Mouse (Mus musculus) brain, adult 2 months (tissue): ENCODE measurements at regions not wholly inside any gene's neighbourhood (a gene's known extent, or its start where the extent isn't known, plus 50 kb on each side); places are given as distances from the start of the nearest gene placed in this dataset.

Source experiments
- DNase-seq: peaks from one replicate; pipeline ENCODE4 v3.0.0; 2011; ENCODE audit warnings: low read depth, low spot score

DNA sequence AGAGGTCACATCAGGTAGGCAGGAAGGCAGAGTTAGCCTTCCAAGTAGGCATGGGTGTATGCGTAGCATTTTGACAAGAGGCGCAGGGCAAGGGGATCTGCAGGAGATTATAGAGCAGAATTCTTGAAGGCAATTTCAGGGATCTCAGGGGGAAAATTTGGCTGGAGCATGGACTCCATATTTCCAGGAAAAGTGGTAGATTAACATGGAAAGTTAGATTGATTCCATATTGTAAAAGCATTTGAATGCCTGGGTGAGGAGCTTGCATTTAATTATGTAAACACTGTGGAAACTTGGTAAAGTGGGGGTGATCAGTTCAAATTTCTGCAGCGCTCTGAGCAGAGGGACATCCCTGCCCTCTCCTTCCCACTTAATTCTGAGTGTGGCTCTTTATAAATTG lies 146.7 kb downstream of the Pax3 start:
- DNase-seq: no peak

DNA sequence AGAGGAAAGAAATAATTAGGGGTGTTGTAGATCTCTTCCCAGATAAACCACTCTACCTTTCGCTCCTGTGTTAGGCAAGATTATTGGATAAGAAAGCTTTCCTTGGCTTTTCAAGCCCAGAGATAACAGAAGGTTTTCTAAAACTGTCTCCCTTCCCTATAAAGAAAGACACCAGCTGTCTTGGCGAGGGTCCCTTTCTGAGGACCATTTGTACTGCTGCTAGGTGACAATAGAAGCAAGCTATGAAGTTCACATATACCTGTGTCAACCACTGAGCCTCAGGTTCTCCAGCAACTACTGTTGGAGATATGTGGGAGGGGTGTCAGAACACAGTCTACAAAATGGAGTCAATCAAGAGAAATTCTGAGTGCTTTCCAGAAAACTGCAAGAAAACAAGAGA lies 164.6 kb downstream of the Pax3 start:
- peak; percentile 43 for DNase-seq

DNA sequence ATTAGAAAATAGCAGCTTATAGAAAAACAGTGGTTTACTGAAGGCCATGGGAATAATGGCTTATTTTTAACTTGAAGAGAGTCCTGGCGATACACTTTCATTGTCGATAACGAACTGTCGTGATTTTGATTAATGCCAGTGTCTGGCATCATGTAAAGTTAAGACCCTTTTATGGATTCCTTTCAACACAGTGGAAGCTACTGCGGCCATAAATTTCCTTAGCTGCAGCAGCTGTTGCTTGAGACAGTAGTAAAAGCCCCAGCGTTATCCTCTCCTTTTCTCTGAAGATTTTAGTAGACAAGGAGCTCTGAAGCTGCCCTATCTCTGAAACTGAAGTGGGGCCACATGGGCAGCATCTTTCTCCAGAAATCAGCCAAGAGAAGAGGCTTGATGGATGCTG lies 175.2 kb downstream of the Pax3 start:
- DNase-seq: no peak

DNA sequence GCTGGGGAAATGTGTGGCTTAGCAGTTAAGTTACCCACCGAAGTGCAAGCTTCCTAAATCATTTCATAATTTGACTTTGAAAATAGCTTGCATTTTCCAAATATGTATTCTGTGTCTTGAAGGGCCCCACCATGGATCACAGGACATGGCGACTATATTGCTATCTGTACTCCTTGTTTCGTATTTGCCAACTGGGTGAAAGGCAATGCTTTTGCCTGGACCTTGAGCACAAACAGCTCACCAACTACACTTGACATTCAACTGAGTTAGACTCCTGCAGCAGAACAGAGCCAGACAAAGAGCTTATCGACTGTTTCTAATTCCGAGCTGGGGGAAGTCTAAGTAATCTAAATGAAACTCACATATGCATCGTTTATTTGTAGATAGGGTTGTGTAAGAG lies 175.9 kb downstream of the Pax3 start:
- no peak for DNase-seq

DNA sequence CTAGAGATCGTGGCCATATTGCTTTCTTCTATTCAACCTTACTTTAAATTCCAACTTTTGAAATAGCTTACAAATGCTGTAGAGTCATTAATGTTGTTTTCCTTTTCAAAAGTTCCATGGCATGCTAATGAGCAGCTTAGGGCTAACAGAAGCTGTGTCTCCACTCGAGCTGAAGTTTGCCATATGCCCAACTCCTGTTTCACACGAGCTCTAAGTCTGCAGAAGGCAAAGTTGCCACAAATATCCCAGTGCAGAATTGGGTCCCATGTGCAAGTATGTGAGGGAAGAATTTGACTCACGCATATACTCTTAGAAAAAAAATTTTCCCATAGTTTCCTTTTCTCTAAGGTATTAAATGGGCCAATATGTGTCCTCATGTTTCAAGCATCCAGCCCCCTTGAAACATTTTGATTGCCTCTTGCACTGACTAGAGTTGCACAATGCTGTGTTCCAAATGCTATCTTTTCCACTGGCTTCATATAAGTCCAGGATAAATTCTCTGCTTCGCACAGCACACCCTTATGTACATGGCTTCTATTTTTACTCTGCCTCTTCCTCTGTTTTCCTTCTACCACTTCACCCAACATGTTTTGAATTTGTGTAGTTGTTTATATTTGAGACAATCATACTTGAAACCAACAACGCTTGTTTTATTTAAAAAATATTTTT lies 178.9 kb downstream of the Pax3 start:
- DNase-seq: peak; percentile 28

DNA sequence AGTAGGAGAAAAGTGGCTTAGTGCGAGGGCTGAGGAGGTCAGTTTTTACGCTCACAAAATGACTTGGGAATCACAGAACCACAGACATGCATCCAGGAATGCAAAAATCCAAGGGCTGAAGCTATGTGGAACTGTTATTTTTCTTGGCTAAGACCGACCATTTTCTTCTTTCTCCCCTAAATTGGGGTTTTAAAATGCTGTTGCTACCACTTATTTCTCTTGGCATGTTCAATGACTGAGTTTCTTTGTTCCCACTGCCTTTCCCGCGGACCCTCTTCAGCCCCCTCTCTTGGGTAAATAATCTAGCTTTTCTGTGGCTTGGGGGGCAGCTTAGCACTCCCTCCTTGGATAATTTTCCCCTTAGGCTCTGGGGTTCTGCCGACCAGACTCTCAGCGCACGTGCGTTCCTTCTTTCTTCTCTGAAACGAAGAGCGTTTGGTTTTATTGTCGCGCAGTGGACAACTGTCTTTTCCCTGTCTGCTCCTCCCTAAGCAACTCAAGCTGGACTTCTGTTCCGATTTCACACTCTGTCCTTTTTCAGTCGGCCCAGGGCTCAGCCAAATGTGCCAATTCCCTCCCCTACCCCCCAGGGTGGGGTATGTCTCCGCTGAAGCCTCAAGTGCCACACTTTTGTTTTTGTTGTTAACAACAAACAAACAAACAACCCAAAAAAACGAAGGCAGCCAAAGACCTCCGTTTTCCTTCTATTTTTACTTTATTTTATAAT lies 180.2 kb downstream of the Pax3 start:
- DNase-seq: no peak

DNA sequence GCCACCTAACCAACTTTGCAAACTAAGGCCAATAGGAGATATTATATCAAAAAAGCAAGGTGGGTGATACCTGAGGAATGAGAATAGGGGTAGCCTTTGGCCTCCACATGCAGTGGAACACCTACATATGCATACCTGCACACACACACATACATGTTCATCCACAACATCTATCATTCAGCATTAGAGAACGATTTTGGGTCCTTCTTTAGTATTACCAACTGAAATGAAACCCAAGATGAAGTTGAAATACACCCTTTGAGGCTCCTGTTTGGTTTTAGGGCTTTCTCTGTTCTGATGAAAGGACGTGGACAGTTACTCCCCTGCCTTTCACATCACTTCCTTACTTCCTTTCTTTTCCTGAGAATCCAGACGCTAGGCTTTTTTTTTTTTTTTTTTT lies 180.9 kb downstream of the Pax3 start:
- no peak for DNase-seq

DNA sequence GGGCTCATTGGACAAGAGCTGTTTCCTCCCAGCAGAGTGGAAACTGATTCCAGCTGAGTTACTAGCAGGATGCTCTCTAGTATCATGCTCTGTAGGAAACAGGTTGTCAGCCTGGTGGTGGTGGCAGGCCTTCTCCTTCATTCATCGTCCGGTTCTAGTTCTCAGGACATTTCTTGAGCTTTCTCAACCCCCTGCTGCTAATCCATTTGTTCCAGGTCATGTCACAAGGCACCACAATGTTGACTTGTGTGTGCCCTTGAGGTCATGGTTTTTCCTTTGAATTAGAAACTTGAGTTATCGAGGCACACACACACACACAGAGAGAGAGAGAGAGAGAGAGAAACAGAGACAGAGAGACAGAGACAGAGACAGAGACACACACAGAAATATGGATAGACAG lies 183.5 kb downstream of the Pax3 start:
- DNase-seq: no peak

DNA sequence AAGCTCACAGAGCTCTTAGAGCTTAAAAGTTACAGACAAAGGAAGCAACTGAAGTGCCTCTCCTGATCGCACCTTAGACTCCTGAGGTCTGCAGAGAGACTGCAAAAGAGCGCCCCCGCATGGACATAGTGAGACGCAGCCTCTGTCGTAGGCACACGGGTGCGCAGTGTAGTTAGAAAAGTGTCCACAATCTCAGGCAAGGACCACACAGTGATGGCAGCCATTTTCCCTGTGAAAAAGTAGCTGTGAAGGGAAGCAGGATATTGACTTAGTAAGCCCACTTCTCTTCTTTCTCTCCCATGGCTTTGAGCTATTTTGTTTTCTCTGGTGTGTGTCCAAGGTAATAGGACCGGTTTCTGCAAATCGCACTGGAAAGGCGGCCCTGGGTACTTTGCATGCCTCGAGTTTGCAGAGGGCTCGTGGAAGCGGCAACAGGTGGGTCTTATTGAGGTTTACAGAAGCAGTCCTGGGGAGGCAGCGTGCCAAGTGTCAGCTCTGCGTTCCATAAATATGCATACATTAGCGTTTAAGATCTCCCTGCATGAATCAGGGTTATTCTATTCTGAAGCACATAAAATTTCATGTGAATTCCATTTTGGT lies 188.0 kb downstream of the Pax3 start:
- peak; percentile 11 for DNase-seq

DNA sequence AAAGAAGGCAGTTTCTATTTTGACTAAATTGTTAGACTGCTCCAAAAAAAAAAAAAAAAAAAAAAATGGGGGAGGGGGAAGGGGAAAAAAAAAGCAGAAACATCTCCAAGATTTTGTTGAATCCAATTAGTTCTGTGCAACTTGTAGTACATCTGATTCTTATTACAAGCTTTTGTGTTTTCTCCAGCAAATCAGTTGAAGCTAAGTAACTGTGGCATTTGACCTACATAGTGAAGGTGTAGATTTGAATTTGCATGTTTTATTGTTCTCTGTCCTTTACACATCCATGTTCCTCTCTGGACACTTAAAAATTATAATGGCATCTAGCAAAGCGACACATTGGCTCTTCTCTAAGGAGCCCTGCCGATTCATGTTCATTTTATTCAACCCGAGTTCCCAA lies 192.6 kb downstream of the Pax3 start:
- no peak for DNase-seq

DNA sequence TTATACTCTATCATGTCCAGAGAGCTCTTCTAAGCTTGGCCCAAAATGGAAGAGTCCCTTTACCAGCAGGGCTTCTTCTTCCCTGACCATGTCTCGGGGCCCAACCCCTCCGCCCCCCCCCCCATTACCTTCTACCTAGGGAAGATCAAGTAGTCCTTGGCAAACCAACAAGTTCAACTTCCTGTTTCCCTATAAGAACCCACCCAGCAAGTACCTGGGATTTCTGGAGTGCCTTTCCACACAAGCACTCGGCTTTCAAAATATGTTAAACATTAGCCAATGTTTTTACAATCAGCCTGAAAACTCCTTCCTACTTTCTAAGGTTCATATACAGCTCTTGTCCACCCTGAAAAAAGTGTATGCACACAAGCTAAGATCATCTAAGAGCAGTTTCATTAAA lies 198.2 kb downstream of the Pax3 start:
- DNase-seq: no peak

DNA sequence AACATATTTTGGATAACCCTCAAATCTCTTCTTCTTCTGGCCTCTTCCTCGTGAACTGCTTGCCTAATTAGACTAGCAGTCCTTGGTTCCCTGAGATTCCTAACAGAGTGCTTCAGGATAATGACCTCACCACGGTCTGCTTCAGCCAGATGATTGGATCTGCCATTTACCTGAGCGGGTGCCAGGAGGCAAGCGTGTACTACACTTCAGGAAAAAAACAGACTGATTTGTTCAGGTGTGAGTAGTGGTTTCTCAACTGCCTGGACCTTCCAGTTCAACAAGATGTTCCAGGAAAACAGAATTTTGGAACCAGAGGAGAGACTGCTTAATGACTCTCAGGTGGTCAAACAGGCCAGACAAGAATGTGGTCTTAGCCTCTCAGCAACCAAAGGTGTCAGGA lies 215.4 kb downstream of the Pax3 start:
- no peak for DNase-seq

DNA sequence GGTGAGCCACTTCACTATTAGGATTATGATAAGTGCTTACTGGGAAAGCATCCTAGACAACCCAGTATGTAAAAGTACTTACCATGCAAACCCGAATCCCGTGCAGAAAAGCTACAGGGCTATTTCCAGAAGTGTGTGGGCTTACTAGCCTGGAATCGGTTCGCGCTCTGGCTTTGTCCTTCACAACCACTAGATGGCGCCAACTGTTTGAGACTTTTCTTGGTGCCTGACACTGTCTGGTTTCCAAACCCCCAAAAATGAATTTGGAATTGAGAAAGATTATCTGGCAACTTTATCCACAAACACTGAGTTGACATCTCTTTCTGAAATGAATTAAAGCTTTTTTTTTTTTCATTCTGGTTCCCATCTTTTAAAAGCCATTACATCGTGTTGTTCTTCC lies 218.2 kb downstream of the Pax3 start:
- peak; percentile 79 for DNase-seq

DNA sequence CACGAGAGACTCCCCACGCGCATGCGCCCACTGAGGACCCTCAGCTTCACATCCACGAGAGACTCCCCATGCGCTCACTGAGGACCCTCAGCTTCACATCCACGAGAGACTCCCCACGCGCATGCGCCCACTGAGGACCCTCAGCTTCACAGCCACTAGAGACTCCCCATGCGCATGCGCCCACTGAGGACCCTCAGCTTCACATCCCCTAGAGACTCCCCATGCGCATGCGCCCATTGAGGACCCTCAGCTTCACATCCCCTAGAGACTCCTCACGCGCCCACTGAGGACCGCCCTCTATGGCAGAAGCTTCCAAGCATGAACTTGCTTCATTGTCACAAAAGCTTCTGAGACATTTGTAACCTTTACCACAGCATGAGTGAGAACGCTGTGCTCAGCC lies 221.0 kb downstream of the Pax3 start:
- no peak for DNase-seq

DNA sequence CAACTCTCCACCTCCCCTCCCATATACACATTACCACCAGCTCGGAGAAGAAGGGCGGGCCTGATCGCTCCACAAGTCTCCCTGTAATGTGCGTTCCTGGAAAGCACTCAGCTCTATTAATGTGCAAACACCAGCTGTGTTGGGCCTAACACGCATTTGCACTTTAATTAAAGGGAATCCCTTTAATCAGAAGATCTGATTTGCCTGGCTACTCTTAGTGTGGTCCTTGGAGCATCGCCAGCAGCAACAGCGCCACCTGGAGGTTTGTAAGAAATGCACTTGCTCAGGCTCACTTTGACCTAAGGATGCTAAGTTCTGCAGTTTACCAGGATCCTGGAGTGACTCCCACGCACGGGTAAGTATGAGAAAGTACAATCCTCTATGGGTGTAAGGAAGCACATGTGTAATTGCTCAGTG lies 224.6 kb downstream of the Pax3 start:
- peak; percentile 80 for DNase-seq

DNA sequence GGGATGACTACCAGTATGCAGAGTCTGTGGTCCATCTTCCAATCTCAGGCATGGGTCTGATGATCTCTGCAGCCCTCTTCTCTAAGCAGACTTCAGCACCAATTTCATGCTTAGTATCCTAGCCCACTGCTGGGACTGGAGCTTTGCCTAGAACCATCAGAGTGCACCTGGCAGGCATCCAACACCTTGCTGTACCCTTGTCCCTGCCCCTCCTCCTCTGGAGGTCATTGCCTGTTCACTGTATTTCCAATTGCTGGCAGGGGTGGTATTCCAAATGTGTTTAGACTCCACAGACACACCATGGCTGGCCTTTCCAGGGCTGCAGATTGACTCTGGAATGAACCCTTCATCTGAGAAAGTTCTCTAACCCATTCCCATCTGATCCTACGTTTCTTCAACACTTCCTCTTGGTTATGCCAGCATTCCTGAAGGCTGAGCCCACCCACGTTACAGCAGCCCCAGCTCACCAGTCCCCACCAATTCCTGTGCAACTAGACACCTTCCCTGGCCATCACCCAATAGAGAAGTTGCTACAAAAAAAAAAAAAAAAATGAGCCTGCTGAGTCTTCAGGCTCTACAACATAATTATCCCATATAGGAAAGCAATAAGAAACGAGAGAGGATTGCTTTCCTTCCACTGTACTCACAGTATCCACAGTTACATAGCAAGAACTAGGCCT lies 232.1 kb downstream of the Pax3 start:
- no peak for DNase-seq

DNA sequence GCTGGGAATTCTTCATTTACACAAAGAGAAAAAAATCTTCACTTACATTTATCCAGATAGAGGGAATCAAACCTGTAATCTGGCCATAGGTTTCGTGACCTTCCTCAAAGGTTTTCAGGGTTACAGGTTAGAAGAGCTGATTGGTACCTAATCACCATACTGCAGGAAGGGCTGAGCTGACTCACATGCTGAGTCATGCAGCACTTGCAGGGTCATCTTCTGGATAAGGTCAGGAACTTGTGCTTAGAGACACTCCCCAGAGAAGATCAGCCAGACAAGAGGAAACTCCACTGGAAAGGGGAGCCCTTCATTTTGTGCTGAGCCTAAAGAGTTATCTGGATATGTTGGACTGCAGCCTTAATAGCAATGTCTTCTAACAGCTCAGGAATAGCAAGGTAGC lies 237.6 kb downstream of the Pax3 start:
- DNase-seq: no peak

DNA sequence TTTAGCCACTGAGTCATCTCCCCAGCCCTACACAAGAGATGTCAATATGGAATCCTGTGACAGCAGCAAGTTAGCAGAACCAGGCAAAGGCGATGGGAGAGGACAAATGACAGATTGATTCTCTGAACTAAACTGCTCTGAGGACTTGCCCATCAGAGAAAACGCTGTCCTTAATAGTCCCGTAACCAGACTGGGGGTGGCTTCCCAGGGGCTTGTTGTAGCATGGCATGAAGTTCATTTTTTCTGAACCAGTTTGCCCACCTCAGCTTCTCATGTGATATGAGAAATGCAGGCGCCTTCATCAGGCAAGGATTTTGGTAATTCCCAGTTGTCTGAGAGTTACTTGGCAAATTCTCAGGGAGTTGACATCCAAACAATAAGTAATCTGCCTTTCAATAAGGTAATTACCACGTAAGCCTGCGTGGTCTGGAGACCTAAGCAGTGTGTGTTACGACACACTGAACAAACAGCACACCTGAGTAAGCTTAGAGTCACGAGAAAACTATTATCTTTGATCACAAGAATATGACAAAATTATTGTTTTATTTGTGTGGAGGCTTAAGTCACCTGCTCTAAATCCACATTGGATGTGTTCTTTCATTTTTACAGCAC lies 239.7 kb downstream of the Pax3 start:
- no peak for DNase-seq

DNA sequence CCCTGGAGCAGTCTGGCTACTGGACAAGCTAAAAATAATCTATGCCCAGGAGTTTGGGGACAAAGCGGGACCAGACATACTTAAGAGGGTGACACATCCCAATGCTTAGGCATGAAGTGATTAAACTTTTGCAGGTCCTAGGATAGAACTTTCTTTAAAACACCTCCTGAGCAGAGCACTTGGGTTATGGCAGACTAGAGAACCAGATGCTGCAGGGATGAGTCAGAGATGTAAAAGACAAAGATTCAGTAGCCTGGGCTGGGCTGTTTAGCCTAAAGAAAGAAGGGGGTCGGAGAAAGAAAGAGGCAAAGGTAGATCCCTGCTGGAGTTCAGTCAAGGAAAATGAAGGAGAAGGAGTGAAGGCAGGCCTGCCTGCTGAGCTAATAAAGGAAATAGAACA lies 249.0 kb downstream of the Pax3 start:
- peak; percentile 45 for DNase-seq

DNA sequence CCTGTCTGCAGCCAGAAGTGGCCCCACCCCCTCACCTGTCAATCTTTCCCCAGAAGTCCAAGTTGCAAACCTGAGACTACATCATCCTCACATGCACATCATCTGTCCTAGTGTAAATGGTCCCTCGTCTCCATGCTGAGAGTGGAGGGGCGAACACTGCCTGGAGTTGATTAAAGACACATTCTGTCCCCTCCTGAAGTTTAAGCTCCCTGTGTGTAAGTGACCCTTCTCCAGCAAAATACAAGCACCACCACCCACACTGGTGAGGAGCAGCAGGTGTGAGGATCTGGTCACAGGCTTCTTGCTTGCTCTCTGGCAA lies 252.6 kb downstream of the Pax3 start:
- DNase-seq: no peak

DNA sequence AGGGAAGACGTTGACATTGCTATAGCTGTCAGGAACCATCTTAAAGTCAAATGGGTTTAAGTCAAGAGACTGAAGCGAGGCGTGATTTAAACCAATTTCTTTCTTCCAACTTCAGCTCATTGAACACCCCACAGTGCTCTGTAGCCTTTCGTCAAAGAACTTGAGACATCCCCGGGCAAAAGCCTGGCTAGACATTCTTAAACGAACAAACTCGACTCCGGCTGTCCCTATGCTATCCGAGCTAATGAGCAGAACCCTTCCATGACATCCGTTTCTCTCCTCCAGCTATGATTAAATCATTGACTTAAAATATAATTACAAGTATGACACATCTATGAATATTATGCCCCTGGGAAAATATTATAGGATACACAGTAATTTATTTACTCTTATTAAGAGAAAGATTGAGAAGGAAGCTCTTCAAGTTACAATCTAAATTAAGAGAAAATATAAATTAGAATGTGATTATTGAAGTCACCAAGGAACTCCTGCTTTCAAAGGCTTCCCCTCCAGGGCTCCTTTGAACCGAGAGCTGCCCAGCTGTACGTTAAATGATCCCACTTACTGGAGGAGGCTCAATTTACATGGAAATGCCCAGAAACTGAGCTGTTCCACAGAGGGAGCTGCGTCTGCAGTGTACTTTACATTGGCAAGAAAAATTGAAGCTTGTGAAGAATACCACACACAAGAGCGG lies 253.2 kb downstream of the Pax3 start:
- no peak for DNase-seq

DNA sequence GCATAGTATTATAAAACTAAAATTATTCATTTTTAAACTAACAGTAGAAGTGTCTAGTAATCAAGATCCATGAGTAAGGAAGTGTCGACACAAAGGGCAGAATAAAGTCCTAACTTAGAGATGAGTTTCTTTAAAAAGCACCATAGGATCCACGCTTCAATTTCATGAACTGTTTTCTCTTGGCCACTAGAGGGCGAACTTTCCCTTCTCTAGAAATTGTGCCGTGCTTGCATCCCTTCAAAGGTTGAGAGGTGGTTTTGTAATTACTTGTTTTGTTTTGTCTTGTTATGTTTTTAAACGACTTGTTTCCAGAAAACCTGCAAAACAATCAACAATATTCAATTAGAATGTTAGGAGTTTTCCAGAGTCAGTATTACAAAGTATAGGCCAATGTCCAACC lies 253.8 kb downstream of the Pax3 start:
- peak; percentile 72 for DNase-seq
